Mouse (Mus musculus) right cerebral cortex, postnatal 4 days (tissue): ENCODE results near the gene Dbx1.

Experiments
- DNase-seq: peaks from one replicate; pipeline ENCODE4 v3.0.0-alpha.2; 2022

The Dbx1 gene

DNA sequence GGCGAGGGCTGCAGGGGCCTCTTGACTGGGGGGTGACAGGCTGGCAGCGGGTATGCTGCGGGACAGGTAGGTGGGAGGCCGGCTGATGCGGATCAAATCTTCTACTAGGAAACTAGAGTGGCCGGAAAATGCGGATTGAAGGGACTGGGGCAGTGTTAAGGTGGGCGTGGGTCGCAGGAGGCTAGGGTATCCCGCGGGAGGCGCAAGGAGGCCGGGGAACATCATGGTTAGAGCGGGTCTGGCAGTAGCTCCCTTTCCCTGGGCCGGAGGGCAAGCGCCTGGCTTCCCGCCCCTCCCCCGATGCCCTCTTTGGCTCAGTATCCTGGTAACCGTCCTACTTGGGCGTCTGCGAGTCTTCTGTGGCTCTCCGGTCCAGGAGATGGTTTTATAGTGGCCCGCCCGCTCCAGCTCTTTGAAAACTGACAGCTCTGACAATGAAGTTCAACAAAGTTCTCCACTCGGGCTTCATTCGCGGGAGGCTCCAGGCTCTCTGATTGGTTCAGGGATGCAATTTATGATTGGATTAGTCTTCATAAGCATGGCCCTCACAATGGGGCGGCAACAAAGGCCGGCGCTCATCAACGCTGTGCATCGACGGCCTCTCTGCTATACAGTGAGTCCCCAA is at the start of gene Dbx1:
Gene Dbx1 (minus strand): TSS at position 359 of the 625 bp plus-strand sequence.
- no peak for DNase-seq

DNA sequence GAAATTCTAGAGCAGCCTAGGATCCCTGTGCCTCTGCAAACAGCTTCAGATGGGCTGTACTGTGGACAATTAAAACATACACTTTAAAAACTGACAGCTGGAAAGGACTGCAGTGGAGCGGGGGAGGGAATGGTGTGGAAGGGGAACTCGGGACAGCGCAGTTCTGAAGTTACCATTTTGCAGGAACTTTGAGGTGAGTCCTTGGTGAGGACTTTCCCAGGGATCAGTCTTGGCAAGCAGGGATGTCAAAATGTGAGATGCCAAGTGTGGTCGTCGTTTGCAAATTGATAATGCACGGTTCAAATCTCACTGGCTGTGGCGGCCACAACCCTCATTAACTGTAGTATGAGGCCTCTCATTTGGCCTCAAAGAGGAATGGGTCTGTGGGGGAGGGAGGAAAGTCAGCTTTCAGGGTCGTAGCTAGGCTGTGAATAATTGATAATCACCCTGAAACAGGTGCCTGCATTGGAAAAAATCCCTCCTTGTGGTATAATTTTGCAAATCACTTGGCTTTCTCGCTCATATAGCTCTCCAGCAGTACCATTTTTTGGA is 42.3 kb upstream of the Dbx1 start:
- DNase-seq = no peak

DNA sequence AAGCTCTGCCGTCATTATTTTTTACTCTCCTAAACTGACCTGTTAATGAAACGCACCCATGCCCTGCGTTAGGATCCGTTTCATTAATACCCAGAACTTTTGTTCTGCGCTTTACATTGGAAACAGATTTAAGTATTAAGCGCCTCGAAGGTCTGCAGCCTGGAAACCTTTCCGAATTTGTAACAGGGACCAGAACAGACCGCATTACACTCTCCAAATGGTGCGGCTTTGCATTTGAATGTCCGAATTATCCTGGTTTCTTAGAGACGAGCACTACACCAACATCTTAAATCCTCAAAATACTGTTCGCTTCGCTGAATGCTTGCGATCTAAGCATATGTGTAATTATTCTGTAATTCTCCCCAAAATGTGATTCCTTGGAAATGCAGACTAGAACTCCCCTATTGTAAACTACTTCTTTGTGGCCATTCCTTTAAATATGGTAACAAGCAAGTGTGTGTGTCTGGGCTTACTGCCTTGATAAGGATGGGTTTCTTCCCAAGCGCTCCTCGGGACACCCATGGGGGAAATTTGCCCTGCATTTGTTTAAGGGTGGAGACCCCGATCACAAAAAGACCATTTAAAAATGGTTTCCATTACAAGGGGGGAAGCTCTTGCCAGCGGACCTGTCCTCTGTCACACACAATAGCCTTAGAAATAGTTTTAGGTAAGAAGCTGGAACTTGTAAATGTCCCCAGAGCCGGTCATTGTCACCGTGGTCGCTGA is 41.6 kb upstream of the Dbx1 start:
- no peak for DNase-seq

DNA sequence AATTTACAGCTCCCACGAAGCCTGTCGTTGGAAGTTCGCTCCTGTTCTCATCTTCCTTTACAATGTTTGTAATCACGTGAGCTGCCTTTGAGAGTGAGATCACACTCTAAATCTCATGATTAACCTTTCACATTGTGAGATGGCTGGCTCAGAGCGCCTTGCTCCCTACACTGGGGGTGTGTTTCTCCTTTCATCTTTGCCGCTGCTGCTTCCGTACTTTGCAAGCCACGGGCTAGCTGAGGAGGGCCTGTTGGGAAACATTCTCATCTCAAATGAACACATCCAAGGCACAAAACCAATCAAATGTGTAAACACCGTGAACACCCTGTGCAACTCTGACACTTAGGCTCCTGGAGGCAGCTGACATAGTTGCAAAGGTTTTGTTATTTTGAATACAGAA is 40.5 kb upstream of the Dbx1 start:
- no peak for DNase-seq

DNA sequence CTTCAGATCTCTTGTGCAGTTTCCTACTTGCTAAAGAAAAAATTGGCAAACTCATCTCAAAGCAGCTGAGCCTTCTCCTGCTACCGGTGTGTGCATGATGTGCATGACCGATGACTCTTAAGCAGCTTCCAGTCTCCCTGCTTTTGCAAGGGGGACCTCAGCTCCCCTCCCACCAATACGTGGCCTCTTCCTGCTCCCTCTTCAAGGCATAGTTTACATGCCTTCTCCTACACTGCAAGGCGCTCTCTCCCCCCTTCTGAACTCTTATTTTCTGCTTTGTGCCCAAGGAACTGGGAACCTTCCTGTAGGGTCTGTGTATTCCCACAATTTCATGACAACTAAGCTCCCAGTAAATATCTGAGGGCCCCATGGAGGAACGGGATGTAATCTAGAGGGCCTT is 40.0 kb upstream of the Dbx1 start:
- no peak for DNase-seq

DNA sequence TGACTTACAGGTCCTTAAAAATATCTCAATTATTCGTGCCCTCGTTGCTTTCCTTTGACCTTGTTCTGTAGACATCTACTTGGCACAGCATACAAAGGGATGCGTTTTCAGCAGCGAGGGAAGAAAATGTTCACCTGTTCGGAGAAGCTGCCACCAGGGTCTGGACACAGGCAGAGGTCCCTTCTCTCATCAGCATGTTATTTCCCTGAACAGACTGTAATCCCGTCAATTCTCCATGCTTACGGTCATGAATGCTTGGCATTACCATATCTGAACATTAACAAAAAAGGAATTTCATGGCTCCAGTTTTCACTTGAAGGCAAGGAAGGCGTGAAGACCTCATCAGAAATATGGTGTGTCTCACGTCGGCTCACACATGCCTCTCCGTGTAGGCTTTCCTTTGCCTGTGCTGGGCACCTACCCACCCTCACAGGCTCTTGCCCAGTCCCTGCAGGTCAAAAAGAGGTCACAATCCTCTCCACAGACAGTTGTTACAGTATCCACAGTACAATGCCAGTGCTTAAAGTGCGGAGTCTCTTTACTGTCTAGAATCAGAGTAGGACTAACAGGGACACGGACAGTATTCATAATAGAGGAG is 31.7 kb upstream of the Dbx1 start:
- no peak for DNase-seq

DNA sequence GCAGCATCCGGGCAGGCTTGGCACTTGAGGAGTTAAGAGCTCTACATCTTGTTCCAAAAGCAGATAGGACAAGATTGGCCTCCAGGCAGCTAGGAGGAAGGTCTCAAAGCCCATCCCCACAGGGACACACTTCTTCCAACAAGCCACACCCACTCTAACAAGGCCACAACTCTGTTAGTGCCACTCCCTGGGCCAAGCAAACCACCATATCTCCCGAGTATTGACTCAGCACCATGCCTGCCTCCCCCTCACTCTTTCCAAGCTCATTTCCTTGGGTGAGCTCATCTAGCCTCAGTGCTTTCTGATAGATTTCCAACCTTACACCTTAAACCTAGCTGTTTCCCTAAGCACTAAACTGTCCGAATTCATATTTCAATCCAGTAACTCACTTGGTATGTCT is 26.9 kb upstream of the Dbx1 start:
- DNase-seq = no peak

DNA sequence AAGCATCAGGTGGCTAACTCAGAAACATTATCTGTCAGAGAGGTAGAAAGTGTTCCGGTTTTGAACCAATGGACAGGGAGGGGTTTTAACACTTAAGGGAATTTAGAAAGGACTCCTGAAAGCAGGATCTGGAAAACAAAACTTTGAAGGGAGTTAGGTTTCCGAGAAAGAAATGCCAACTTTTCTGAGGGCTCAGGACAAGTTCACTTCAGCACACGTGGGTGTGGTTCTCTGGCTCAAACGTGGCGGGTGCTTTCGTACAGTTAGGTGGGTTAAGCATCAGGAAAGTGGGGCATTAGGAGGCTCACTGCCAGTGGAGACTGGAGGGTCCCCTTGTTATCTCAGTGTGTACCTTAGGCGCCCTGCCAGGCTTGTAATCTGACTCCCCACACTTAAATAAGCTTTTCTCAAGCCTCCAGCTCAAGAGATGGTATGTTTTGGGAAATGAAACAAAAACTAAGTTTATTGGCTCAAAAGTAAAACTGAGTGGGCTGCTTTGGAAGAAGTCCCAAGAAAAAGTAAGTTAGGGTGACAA is 25.9 kb upstream of the Dbx1 start:
- no peak for DNase-seq

DNA sequence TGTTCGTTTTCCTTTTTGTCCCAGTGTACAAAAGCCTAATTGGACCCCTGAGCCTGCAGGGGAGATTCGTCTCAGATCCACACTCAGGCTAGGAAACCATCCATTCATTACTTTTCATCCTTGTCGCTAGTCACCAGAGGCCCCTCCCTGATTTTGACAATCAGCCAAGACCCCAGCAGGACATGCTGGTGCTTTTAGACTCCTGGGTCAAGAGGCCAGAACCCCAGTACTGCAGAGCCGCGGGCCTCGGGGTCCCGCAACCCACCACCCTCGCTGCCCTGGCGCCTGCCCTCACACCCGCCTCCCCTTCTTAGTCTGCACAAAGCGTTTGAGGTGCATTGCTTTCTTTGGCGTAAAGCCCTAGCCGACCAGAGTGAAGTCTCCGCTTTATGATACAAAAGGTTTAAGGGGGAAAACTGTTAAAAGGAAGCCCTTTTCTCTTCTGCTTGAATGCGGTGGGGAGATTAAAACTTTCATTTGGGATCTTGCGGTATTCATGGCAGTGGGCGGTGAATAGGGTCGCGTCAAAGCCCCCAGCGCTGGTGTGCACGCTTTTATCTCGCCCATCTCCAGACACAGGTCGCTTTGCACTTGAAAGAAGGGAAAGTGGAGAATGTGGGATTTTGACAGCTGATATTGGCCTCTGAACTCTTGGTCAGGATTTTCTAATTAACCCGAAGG is 25.3 kb upstream of the Dbx1 start:
- no peak for DNase-seq

DNA sequence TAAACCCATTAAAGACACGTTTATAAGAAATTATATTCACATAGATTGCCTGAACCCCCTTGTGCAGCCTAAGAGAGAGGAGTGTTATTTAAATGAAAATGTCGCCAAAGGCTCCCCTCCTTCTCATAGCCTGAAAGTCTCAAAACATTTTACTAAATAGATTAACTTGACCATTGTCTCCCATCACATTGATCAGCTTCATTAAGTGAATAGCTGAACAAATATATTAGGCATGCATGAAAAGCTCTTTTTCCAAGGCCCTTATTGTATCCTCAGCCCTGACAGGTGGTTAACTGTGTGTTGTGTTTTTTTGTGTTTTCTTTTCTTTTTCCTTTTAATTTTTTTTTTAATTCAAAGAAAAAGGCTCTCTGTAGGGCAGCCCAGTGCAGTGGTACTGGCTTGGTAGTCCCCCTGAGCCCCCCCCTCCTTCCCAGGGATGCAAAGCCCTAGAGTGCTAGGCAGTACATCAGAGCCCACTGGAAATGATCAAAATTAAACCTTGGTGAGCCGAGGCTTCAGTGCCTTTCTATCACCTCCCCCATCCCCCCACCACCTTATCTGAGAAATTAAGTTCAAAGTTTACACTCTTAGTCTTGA is 4.2 kb upstream of the Dbx1 start:
- DNase-seq = no peak

DNA sequence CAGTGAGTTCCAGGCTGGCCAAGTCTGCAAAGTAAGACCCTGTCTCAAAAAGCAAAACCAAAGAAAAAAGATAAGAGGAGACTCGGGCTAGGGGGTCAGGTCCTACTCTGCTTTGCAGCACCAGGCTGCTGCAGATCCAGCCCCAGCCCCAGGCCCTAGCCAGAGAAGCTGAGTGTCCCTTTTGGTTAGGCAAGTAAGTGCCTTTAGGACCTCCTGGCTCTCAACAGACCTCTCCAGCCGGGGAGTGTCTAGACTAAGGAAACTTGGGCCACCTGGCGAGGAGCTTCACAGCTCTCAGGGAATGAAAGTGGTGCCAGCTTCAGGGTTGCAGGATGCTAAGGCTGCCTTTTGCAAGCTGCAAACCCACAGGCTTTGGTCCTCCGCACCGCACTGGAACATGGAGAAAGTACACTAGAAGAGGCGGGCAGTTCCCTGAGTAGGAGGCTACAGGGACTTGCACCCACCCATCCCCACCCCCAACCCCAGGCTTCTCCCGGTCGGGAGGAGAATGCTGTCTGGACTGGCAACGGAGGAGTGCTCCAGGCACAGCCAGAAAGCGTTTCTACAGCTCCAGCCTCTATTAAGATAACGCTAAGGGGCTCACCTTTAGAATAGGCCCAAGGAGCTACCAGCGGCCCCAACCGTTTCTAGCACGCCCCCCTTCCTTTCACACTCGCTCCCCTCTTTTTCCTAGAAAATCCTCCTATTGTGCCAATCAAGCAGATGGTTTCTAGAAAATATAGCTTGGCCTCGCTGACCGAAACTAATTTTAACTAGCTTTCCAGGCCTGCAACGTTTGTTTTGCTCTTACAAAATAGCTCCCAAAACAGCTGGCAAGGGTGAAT is 3.4 kb upstream of the Dbx1 start:
- no peak for DNase-seq

DNA sequence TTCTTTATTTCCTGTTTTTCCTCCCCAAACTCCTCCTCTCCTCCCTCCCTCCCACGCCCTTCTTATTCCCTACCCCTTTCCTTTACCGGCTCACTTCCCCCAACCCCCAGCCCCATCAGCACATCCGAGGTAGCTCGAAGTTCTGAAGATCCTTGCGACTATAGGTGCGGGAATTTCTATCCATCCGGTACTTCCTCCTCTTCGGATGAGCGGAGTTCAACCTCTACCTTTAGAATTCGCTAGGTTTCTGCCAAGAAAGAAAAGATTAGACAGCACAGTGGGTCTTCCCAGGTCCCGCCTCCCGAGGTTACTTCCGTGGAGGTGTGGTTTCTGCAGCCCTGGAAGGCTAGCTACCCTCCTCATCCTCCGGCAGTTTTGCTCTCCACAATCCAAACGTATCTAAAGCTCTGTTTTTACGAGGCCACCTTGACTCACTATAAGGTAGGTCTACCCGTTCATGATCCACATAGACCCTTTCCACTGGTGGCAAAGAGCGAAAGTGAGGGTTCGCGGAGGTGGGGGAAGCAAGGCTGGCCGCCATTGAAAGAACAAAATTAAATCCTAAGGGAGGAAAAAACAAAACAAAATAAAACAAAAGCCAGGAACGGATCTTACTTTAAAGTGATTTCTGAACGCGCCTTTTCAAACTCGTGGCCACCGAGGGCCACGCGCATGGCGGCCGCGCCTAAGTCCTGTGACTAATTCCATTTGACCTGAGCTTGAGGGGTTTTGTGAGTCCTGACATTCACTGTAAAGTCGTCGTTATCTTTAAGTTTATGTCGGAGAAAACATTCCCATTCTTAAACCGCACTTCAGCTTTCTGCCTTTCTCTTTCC is 2.5 kb upstream of the Dbx1 start:
- no peak for DNase-seq

DNA sequence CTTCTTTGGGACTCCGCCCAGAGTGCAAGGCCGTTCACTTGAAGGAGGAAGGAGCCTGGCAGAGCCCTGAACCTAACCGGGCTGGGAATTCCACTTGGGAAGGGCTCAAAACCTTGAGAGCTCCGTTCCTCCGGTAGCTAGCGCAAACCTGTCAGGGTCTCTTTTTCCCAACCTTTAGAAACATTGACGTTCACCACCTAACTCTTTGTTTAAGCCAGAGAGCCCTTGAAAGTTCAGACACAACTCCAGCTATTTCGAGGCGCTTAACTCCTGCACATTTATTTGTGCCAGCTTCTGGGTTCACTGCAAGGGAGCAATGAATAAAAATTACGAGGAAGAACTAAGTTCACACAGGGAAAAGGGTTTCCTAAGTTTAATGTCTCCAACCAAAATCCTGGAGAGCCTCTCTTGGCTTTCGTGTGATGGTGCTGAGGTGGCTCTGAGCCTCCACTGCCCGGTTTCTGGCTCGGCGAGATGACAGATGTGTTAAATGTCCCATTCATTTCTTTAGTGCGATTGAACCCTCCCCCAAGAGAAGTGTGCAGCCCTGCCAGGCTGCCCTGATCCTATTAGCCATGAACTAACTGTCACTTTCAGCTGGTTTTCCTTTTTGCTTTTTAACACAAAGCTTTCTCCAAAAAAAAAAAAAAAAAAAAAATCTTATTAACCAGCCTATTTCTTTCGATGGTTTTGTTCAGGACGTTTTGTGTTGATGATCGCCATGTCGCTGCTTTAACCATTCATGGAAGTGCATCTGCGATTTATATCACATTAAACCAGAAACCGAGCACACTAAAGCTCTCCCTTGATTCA is 1.4 kb upstream of the Dbx1 start:
- no peak for DNase-seq

DNA sequence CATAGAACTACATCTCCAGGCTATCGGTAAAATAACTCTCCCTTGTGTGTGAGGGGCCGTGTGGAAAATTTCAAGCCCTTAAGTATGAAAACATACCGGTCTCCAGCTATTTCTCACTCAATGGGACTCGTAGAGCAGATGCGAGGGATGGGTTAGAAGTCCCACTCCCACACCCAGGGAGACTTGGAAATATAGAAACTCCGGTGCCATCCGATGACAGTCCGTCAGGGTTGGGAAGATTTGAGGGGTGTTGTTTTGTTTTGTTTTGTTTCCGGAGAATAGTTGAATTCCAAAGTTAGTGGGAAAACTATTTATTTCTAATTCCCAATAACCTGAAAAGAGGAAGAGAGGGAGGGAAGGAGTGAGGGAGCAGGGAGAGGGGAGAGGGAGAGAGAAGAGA is 632 bp upstream of the Dbx1 start:
- no peak for DNase-seq

DNA sequence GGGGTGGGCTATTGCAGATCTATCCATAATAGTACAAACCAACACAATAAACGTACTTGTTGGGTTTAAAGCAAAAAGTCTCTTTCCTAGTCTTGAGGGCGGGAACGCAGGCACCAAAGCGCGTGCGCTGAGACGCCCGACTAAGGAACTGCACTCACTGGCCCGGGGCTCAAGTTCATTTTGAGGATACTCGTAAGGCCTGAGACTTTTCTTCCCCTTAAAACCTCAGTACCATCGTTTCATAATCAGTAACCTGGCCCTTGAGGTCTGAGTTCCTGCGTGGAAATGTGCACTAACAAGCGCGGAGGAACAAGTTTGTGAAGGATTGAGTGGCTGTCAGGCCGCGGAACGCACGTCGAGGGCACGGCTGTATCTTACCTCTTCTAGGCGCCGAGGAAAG is 678 bp downstream of the Dbx1 start:
- no peak for DNase-seq

DNA sequence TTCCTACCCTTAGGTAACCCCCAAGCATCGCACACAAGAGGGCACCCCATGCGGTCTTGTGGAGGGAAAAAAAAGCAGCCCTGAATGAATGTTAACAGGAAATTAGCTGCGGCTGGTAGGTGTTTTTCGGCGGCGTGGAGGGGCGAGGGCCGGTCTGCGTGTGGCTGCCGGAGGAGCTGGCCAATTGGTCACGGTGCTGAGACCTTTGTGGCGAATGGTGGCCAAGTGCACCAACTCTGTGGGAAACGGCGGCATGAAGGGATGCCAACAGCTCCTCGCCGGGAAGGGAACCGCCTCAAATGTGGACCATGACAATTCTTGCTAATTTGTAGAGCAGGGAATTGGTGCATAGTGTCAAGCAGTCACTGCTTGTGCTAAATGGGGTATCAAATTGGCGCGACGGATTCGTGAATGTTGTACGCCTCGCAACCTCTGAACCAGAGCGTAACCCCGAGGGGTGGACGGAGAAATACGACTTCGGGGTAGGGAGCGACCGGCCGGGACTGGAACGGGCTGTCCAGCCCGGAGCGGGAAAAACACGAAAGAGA is 1.5 kb downstream of the Dbx1 start:
- DNase-seq = no peak

DNA sequence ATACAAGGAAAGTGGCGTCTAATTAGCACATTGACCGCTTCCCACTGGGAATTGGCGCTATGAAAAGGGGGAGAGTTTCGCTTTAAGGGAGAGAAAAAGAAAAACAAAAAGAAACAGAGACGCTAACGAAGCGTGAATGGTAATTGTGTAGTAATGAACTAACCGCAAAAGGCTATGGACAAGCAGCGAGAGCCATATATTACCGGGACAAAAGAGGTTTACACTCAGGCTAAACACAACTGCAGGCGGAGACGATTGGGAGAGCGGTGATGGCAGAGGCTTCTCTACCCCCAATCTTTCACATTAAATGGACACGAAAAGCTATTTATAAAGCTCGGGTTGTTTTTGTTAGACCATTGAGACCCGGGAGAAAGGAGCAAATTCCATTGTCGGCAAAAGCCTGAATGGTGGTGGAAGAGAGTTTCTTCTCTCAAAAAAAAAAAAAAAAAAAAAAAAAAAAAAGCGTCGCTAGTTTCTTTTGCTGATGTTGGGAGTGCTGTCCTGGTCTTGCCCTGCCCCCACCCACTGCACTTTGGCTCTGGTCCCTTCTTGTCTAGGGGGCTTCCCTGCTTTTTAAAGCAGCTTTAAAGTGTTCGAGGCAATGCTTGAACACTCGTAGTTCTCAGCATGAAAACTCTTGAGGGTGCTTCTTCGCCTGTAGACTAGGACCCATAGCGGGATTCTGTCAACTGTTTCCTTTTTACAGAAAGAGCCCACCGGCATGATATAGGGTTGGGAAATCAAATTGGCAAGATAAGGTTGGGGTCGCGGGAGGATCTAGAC is 2.2 kb downstream of the Dbx1 start:
- DNase-seq = no peak

DNA sequence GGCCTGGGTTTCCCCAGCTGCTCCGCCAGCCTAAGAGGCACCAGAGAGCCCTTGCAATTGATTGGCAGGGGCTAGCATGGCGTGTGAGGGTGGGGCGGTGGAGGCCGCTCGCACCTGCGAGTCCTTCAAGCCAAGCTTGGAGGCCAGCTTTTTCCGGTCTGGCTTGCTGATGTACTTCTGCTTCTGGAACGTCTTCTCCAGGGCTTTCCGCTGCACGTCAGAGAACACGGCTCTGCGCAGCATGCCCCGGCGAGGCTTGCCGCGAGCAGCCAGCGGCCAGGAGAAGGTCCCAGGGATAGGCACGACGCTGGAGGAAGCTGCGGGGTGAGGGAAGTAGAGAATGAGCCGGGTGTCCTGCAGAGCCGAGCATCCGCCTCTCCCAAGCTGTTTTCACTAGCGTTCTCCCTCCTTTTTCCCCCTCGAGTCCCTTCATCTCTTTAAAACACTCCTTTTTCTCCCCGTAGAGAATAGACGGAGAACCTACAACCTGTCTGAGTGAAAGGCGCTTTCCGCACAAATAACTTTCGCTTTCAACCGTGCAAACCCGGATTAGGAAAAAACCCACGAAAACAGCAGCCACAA is 3.2 kb downstream of the Dbx1 start:
- DNase-seq = no peak

DNA sequence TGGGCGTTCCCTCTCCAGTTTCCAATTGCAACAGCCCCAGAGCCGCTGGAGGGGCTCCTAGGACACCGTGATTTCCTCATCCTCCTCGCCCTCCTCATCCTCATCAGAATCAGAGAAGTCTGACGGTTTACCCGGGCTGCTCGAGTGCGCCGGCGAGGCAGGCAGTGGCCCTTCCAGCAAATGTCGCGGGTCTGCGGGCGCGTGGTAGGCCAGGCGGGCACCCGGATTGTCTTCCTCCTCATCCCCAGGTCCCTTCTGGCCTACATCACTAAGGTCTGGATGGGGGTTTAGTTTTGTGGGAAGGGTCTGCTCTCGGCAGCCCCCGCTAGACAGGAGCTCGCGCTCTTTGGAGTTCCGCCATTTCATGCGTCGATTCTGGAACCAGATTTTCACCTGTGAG is 4.3 kb downstream of the Dbx1 start:
- DNase-seq = no peak
